Mouse (Mus musculus) layer of hippocampus, adult 18-20 months (tissue): ENCODE data around the gene Slc1a1. TPM values are rescaled to one million over a fixed set of nuclear protein-coding genes. Genes with fewer than 3 reads are reported as not detected.

Experiments
- DNase-seq, 2 experiments: peaks; one replicate each; pipeline ENCODE4 v3.0.0; 2022; ENCODE audit warnings: low spot score in 2 of 2
- total RNA-seq, 2 experiments: library from RNA; stranded (reverse); gene quantifications; 2 replicates each; pipeline ENCODE4 v1.2.3; 2021

Gene Slc1a1
- total RNA-seq, 2 experiments from 2014 or later: 137 to 138 TPM

GRCm38 (mm10) chr19:28850510-28850909, 15.7 kb downstream of the Slc1a1 start:
- no peak for DNase-seq

GRCm38 (mm10) chr19:28852001-28852400, 17.2 kb downstream of the Slc1a1 start:
- DNase-seq: no peak

- no peak for DNase-seq
These were observed 20.0 kb downstream of the Slc1a1 start for GRCm38 (mm10) chr19:28854831-28855230.

GRCm38 (mm10) chr19:28860246-28860645, 25.4 kb downstream of the Slc1a1 start:
- DNase-seq: no peak

- DNase-seq: no peak
These were observed 28.8 kb downstream of the Slc1a1 start for GRCm38 (mm10) chr19:28863626-28864025.

GRCm38 (mm10) chr19:28864981-28865380, 30.1 kb downstream of the Slc1a1 start:
- DNase-seq: peak in 1 of 2 experiments; percentile 59

GRCm38 (mm10) chr19:28865501-28865900, 30.7 kb downstream of the Slc1a1 start:
- peak in 1 of 2 experiments; percentile 26 for DNase-seq

GRCm38 (mm10) chr19:28869251-28869855, 34.5 kb downstream of the Slc1a1 start:
- DNase-seq: no peak

GRCm38 (mm10) chr19:28870351-28870750, 35.5 kb downstream of the Slc1a1 start:
- no peak for DNase-seq

- DNase-seq: no peak
These were observed 44.6 kb downstream of the Slc1a1 start for GRCm38 (mm10) chr19:28879476-28879875.

GRCm38 (mm10) chr19:28883126-28883525, 48.3 kb downstream of the Slc1a1 start:
- peak in 1 of 2 experiments; percentile 44 for DNase-seq

- DNase-seq: no peak
These were observed 53.6 kb downstream of the Slc1a1 start for GRCm38 (mm10) chr19:28888496-28888895.

GRCm38 (mm10) chr19:28889251-28889650, 54.4 kb downstream of the Slc1a1 start:
- DNase-seq: no peak

GRCm38 (mm10) chr19:28891238-28891637, 56.4 kb downstream of the Slc1a1 start:
- DNase-seq: peak; percentile 59 to 84

- no peak for DNase-seq
These were observed 57.0 kb downstream of the Slc1a1 start for GRCm38 (mm10) chr19:28891864-28892263.

- peak in 1 of 2 experiments; percentile 37 for DNase-seq
These were observed 61.8 kb downstream of the Slc1a1 start for GRCm38 (mm10) chr19:28896639-28897038.

- peak in 1 of 2 experiments; percentile 48 for DNase-seq
These were observed 62.6 kb downstream of the Slc1a1 start for GRCm38 (mm10) chr19:28897497-28897896.

- no peak for DNase-seq
These were observed 65.9 kb downstream of the Slc1a1 start for GRCm38 (mm10) chr19:28900771-28901170.

- no peak for DNase-seq
These were observed 67.3 kb downstream of the Slc1a1 start for GRCm38 (mm10) chr19:28902111-28902510.

GRCm38 (mm10) chr19:28902806-28903205, 68.0 kb downstream of the Slc1a1 start:
- DNase-seq: peak; percentile 78 to 89

- DNase-seq: no peak
These were observed 68.8 kb downstream of the Slc1a1 start for GRCm38 (mm10) chr19:28903536-28904119.

- DNase-seq: no peak
These were observed 73.3 kb downstream of the Slc1a1 start for GRCm38 (mm10) chr19:28908186-28908585.

- DNase-seq: peak in 1 of 2 experiments; percentile 55
These were observed 73.8 kb downstream of the Slc1a1 start for GRCm38 (mm10) chr19:28908693-28909092.
